Mouse (Mus musculus) inflammation-experienced regulatory T-cells, adult 6 months (primary cell): Measurements from ENCODE around the gene Gm42791. TPM values are rescaled to one million over a fixed set of nuclear protein-coding genes. Genes with fewer than 3 reads are reported as not detected.

Experiments
- ATAC-seq: one replicate; pipeline ENCODE4 v1.8.0; 2017
- polyA plus RNA-seq, 3 experiments: library from polyadenylated mRNA; unstranded; fragments of 100-300 nt; shearing (Covaris generic); gene quantifications; one replicate each; pipeline ENCODE4 v1.2.1; 2017

Gene Gm42791
- polyA plus RNA-seq, 3 experiments from 2014 or later: not detected

DNA sequence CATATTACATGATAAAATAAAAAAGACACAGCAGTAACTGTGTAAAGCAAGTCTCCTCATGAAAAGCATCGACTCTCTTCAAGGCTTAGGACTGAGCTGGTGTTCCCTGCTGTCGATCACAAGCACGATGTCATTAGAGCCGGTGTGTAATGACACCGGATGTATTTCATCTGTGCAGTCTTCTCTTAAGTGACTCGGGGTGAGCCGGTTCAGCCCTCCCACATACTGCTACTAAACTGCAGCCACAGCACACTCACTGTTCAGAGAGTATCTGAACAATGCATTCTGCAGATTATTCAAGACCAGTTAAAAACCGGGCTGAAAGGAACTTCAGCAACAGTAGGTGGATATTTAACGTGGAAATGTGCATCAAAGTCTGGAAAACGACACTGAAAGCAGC, 71.5 kb downstream of the Gm42791 start:
- ATAC-seq: no peak

DNA sequence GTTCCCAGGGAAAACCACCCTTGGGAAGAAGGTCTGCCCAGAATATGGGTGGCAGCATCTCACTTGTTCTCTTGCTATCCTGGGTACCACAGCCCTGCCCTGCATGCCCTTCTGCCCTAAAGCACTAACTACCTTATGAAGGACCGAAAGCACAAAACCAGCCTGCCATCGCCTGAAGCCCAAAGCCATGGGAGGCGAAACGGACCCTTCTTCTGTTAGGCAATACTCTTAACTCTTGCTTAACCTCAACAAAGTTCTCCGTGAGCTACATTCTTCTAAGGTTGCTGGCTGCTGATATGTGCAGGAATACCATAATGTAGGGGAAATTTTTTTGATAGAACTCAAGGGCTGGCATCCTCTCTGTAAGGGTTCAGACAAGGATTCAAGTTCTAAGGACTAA, 72.2 kb downstream of the Gm42791 start:
- ATAC-seq: no peak

DNA sequence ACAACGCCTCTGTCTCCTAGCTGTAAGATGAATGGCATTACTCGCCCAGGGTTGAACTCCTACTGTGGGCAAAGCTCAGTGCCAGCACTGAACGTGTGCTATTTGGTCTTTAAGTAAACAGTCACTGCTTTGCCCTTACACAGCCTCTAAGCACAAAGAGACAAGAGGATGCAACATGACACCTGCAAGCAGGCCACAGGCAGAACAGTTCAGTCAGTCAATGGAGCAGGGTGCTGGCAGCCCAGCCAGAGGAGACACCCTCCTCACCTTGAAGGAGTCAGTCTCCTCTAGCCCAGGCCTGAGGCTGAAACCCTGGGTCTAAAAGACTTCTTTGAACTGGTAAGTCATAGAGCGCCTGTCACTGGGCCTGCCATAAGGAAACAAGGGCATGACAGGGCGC, 76.9 kb downstream of the Gm42791 start:
- ATAC-seq: no peak

DNA sequence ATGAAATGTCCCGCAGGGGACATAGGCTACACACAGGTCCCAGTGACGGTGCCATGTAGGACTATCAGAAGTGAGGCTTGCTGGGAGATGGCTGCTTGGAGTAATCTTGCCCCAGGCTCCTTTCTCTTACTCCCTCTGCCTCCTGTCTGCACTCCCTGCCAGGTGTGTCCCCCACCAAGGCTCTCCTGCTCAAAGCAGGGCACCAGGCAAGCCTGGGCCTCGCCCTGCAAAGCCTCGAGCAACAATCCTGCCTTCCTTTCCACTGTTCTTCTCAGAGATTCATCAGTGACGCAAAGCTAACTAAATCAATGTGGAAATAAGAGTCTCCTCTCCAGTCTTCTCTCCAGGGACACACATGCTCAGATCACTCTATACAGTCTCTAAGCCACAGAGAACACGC, 78.2 kb downstream of the Gm42791 start:
- ATAC-seq: no peak

DNA sequence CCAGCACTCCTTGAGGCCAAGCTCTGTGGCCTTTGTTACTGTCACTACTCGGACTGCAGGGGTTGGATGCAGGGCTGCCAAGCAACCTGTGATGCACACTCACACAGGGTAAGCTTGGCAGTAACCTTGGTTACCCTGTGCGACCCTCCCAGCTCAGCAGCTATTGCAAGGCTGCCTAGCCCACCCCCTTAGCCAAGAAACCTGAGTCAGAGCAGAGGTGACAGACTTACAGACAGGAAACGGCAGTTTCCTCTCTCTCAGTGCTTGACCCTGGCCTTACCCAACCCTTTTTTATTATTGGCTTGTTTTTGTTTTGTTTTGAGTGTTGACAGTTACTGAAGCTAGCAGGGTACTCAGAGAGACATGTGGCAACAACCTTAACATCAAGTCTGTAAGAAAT, 82.7 kb downstream of the Gm42791 start:
- peak; percentile 67 for ATAC-seq

DNA sequence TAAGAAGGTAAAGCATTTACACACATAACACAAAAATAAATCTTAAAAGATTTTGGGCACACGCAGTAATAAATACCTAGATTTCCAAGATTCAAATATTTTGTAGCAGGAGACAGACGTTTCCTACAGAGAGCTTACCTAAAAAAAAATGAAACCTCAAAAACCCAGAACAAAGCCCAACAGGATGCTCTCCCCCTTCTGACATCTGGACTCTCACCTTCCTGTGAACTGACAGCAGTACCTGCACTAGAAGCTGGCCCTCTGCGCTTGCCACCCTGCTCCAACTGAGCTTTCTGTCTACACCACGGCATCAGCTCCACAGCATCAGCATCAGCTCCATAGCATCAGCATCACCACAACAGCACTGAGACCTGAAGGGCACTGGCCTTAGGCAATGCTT, 84.9 kb downstream of the Gm42791 start:
- ATAC-seq: peak; percentile 48

DNA sequence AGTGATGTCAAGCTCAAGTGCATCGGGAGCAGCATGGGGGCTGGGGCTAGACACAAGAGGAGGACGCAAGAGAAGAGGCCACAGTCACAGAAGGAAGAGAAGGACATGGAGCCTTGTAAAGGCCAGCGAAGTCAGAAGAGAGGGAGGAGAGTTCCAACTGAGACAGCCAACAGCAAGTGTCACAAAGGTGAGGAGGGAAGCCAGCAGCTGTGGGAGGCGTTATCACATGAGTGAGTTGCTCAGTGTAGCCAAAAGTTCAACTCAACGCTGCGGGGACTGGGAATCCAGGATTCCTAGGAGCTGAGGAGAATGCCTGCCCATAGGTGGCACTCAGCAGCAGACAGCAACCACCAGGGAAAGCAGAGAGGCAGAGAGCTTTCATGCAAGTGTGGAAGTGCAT, 85.5 kb downstream of the Gm42791 start:
- ATAC-seq: no peak

DNA sequence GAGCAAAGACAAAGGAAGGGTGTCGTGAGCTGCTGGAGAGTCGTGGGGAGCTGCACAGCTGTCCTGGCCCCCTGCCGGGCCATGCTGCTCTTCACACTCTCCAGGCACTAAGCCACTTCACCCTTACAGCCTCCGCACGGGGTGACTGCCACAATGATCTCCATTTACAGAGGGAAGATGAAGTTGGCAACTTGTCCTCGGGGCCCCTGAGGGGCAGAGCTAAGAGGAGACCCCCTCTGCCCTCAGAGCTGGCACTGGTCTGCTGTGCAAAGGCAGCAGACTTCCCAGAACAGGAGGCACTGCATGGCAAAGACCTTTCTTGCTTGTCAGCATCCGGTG, 85.9 kb downstream of the Gm42791 start:
- ATAC-seq: no peak

DNA sequence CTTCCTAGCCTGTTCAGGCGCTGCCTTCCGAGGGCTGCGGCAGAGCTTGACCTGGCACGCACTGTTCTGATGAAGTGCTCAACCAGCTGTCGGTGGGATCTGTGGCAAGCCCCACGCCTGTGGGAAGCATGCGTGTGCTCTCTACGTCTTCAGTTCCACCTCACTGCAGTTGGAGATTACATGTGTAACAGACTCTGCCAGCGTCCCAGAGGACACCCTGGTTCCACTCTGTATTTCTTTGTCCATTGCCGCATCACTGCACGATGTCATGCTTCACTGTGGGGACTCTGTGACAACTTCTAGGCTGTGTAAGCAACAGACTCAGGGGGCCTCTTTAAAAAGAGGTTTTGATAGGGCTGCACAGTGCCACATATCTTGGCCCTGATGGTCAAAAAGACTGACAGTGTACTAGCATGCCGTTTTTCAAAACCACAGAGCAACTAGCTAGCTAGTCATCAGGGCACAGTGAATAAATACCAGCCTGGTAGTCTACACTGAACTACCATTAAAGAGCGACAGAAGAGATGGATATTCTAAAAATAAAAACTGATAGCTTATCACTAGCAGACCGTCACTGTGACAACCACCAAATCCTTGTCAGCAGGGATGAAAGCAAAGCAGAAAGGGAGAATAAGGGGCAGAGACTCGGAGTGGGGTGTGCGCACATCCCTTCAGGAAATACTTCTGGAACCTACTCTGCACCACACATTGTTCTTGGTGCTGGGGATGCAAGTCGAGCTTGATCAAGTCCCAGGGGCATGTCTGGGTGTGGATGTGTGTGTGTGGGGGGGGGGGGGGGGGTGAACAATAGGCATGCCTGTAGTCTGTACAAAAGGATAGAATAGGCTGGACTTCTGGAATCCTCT, 86.5 kb downstream of the Gm42791 start:
- no peak for ATAC-seq

DNA sequence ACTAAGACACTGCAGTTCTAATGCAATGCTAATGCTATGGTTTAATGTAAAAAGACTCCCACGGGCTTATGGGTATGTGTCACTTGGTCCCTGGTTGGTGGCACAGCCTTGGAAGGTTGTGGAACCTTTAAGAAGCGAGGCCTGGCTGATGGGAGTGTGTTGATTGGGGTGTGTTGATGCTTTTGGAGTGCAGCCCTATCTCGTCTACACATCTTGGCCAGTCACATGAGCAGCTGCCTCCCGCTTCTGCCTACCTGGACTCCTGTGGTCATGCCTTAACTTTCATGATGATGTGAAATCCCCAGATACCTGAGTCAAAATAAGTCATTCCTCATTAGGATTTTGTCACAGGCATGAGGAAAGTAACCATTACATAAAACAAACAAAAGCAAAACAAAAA, 88.6 kb downstream of the Gm42791 start:
- ATAC-seq: no peak

DNA sequence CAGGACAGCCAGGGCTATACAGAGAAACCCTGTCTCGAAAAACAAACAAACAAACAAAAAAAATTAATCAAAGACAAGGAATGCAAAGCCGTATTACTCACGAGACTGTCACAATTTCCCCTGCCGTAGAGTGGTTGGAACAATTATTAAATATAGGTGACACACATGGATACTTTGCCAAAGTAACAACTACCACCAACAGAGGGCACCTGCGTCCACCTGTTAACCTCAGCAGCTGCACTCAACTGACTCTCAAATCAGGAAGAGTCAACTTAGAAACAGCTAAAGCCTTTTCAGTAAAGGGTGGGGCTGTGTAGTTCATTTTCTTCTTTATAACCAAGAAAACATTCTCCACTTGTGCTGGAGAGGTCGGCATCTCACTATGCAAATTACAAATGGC, 90.1 kb downstream of the Gm42791 start:
- peak; percentile 82 for ATAC-seq

DNA sequence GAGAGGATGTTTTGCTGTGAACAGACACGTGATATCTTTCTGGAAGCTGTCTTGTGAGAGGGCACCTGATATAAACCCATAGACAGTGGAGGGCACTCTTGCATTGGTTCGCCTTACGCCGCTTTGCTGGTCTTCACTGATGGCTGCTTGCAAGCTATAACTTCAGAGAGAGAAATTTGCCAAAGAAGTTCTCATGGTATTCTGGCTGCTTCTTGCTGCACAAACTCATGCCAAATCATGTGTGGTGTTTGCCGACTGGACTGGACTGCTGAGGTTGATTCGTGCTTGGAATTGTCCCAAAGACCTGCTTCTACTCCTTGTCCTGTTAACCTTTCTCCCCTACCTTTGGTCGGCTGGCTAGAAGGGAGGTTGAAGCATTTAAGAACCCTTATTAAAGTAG, 95.6 kb downstream of the Gm42791 start:
- no peak for ATAC-seq

DNA sequence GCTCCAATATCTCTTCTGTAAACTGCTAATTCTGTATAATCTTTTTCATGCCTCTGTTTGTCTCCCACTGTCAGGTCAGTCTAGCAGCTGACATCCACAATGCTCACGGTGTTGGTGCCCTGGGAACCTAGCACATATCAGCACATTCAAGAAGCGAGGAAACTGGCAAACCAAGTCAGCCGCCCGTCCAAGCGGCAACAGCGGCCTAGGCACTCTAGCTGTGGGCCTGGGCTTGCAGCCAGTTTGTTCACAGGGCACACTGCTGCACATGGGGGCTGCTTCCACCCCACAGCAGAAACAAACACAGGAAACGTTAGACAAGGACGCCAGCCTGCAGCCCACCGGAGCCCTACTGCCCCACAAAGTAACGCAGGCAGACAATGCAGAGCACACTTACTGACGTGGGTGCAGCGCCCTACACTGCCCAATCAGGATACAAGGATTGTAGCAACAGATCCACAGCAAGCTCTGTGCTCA, 97.0 kb downstream of the Gm42791 start:
- ATAC-seq: no peak

DNA sequence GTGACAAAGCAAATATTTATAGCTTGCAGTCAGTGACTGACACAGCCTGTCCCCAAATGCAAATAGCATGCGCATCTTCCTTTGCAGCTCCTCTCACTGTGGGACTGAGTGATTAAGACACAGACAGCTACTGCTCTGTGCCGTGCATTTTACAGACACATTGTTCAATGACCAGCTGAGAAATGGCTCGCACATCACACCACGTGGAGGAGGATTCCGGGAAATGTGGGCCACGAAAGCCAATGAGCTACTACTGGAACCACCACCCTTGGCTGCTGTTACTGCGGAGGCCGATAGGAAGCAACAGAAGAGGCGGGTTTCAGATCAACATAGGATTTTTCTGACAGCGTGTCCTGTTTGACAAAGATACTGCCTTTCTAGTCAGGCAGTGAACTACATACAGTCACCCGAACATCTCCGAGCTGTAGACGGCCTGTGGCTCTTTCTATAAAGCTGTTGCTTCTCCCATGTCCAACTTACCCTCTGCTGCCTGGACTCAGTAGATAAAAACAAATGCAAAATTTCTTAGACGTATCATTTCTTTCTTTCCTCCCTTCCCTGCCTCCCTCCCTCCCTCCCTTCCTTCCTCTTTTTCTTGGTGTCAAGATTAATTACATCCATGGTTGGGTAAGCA, 97.8 kb downstream of the Gm42791 start:
- ATAC-seq: no peak

DNA sequence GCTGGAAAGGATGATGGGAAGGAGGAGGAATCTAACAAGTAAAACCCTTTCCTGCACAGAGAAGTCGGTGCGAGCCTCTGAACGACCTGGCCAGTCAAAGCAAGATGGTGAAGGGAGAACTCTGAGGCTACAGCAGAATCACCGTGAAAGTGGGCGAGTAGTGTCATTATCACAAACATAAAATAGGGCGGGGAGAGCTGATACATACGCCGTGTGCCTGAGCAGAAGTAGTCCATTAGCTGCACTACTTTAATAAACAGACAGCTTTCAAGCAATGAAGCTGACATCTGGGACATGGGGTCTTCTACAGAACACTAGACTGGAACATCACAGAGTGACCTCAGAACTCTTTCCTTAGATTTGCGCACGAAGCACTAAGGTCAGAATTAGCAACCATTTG, 98.4 kb downstream of the Gm42791 start:
- no peak for ATAC-seq

DNA sequence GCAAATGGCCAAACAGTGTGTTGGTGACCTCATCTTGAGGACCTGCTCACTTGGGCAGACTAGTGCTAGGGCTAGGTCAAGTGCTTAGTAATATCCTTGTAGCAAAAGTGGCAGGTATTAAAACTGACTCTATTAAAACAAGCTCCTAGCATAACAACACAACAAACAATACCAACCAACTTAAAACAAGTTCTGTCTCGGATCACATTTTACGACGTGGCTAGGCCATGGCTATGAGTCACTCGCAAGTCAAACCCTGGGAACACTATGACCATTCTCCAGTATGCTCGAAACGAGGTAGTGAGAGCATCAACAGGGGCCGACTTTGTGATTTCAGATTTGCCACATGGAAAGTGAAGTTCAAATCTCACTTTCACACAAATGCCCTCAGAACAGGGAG, 99.1 kb downstream of the Gm42791 start:
- ATAC-seq: no peak

DNA sequence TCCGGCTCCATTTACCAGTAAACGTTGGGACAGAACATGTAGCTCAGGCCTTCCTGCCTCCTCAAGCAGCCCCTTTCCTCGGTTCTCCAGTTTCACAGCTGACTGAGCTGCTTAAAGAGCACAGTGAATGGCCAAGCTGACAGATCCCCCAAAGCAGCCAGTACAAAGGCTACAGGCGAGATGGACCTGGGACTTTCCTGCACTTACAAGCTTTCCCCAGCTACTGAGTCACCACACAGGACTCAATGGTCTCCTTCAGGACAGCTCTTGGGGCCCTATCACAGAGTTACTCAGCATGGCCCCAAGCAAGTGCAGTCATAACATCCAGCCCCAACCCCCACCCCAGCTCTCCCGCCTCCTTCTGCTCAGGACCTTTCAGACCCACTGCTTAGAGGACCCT, 99.9 kb downstream of the Gm42791 start:
- no peak for ATAC-seq

DNA sequence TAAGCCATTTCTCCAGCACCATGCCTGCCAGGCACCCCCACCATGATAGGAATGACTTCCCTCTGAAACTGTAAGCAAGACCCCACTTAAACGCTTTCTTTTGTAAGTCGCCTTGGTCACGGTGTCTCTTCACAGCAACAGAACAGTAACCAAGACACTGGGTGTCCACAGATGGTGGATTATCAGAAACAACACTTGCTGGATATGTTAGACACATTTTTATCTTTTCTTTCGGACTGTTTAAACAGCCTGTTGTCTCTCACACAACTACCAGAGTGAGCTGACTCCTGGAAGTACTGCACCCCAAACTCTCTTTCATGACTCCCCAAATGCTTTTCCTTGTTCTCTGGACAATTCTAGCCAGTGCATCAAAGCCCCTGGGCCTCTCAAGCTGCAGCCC, 104.7 kb downstream of the Gm42791 start:
- no peak for ATAC-seq

DNA sequence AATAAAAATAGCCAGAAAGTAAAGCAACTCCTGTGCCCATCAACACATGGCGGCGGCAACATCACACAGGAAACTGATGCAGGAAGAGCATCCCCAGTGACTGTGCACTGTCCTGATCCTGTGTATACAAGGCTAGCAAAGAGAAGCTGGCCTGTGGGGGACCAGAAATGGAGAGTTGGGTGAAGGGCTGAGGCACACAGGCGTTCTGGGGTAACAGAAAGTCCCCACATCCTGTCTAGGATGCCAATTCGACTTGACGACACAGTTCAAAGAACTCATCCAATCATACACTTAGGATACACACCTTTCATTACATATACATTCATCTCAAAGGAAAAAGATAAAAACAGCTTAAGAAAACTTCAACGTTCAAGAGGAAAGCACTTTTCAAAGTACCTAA, 106.9 kb downstream of the Gm42791 start:
- ATAC-seq: peak; percentile 86

DNA sequence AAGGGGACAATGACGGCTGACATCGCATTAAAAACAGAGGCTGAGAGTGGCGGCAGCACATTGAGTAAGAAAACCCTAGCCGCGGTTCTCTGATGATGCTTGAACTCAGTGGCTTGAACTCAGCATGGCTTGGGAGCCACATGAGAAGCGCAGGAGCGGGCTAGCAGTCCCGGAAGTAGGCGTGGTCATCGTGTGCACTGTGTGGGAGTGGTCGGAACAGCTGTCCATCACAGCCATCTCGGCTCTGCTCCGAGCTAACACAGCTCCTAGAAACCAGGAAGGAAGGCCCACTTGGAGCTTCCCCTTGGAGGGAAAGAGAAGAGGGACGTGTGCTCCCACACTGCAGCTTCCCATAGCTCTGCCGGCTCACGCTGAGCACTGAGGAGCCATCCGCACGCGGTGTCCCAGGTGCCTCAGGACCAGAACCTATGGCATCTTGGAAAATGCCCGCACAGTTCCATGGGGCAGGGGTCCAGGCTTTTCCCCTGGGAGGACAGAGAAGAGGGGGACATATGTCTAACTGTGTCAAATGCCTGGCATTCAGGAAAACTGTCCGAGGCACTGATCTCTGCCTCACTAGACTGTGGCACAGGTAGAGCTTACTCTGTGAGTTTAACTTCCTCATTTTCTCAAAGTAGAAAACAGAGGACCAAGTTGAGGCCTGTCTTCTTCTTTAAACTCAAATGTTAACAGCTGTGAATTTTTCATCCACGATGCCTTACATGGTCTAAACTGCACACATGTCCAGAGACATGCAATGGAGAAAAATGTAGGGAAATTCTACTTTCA, 108.9 kb downstream of the Gm42791 start:
- no peak for ATAC-seq

DNA sequence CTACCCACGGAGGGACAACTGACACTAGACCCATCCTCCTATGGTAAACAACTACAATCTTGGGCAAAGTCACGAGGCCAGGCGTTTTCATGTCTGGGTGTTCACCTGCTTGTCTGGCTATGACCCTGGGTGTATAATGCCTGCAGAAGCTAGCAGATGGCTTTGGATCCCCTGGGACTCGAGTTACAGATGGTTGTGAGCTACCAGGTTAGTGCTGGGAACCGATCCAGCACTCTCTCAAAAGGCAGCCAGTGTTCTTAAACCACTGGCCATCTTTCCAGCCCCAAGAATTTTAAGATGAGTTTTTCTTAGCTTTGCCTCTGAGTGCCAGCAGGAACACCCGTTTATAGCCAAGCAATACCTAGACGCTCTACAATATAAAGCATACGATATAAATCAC, 111.3 kb downstream of the Gm42791 start:
- no peak for ATAC-seq

DNA sequence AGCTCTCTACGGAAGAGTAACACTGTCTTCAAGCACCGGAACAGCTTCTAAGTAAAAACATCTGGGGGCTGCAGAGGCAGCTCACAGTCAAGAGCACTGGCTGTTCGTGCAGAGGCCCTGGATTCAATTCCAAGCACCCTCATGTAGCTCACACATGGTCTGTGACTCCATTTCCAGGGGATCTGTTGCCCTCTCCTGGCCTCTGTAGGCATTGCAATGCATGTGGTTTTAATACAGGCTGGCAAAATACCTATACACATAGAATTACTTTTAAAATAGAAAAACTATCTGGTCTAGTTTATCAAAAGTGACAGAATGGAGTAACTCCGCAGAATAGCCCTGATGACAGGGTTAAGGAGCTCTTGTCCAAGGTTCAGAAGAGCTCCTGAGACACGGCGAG, 115.7 kb downstream of the Gm42791 start:
- ATAC-seq: no peak

DNA sequence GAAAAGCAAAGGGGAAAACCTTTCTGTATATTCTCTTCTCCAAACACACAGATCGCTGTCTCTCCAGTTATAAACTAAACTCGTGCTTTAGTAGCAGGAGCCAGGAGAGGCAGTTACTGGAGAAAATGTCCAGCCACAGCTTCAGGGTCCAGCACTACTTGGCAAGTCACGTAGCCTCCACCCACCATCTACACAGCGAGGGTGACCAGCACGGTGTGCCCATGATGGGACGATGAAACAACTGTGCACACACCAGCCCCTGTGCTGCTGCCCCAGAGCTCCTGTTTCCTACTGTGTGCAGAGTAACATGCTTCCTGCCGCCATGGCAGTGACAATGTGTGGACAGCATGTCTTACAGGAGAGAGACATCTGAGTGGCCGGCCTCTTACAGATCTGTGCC, 121.8 kb downstream of the Gm42791 start:
- ATAC-seq: no peak

DNA sequence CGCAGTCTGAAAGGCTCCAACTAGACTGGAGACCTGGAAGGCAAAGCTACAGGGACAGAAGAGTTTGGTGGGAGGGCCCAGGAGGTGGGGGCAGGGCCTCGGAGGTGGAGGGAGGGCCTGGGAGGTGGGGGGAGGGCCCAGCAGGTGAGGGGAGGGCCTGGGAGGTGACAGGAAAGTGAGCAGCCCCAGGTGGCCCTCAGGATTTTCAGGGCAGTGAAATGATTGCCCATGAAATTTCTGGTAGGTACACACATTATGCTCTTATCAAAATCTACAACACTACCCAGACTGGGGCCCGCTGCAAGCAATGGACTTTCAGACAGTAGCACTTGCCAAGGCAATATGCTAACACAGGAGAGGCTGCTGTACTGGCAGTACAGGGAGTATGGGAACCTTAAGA, 125.4 kb downstream of the Gm42791 start:
- ATAC-seq: no peak
